Mouse (Mus musculus) hindbrain, postnatal 0 days (tissue): ENCODE data around the gene 1700037C18Rik. TPM values are rescaled to one million over a fixed set of nuclear protein-coding genes. Genes with fewer than 3 reads are reported as not detected.
"Not testable (repeated sequence)": the region's sequence is repeated elsewhere in the genome, so short reads cannot be mapped to it uniquely, and the experiment has no call there.

Experiments used
- ATAC-seq: fragments of 200-750 bp; cut with Nextera tagmentation; 2 replicates; pipeline ENCODE4 v1.8.0; 2017; ENCODE audit warnings: mild to moderate bottlenecking, moderate TSS enrichment, moderate library complexity
- DNase-seq: peaks from one replicate; pipeline ENCODE4 v3.0.0-alpha.2; 2015; ENCODE audit warnings: low spot score
- H3K27ac ChIP-seq: fragments of 300-500 bp; sonication (generic); 2 replicates; pipeline ENCODE4 v1.5.1; 2014; ENCODE audit warnings: mild to moderate bottlenecking
- H3K27me3 ChIP-seq: fragments of 300-500 bp; sonication (generic); 2 replicates; pipeline ENCODE4 v1.6.1; 2014; ENCODE audit warnings: low read length, mixed read lengths; ENCODE audit not compliant: insufficient read depth
- H3K36me3 ChIP-seq: fragments of 300-500 bp; sonication (generic); 2 replicates; pipeline ENCODE4 v1.6.1; 2014; ENCODE audit warnings: low read length, mixed read lengths; ENCODE audit not compliant: insufficient read depth
- H3K4me1 ChIP-seq: fragments of 300-500 bp; sonication (generic); 2 replicates; pipeline ENCODE4 v1.6.1; 2014; ENCODE audit warnings: antibody characterized with exemption, low read length, mixed read lengths; ENCODE audit not compliant: insufficient read depth
- H3K4me2 ChIP-seq: fragments of 300-500 bp; sonication (generic); 2 replicates; pipeline ENCODE4 v1.6.1; 2014; ENCODE audit warnings: low read depth, mild to moderate bottlenecking, low read length, moderate library complexity, mixed read lengths
- H3K4me3 ChIP-seq: fragments of 300-500 bp; sonication (generic); 2 replicates; pipeline ENCODE4 v1.5.1; 2014; ENCODE audit warnings: low read length
- H3K9ac ChIP-seq: fragments of 300-500 bp; sonication (generic); replicated peaks from 2 replicates; pipeline ENCODE4 v1.6.1; 2014; ENCODE audit warnings: mild to moderate bottlenecking, low read length, moderate library complexity, mixed read lengths
- H3K9me3 ChIP-seq: fragments of 300-500 bp; sonication (generic); 2 replicates; pipeline ENCODE4 v1.6.1; 2016; ENCODE audit warnings: low read length, mixed read lengths
- CTCF ChIP-seq: IDR thresholded peaks from 2 replicates; pipeline ENCODE4 v1.5.1; 2016; ENCODE audit warnings: antibody characterized with exemption, control low read depth, low read depth
- WGBS: fragments of 180-500 bp; shearing (Covaris S2); extraction: QIAGEN DNeasy Blood & Tissue Kit; methylation state at CpG from one replicate; pipeline ENCODE4 v1.1.7; 2014; 5-methylcytosine and 5-hydroxymethylcytosine counted together
- microRNA-seq, 2 experiments: library from miRNA; unstranded; fragments of <30 nt; microRNA quantifications; one replicate each; pipeline ENCODE4; 2016
- polyA plus RNA-seq: library from polyadenylated mRNA; unstranded; fragments of >200 nt; fragmentation: Nextera tagmentation; extraction: Ambion mirVana; gene quantifications from 2 replicates; pipeline ENCODE4 v1.2.1, GENCODE M21; 2015
- total RNA-seq: library from RNA; depleted of rRNA; stranded (reverse); fragments of >200 nt; gene quantifications from 2 replicates; pipeline ENCODE4 v1.2.3, GENCODE M21; 2014; rRNA removed

Gene 1700037C18Rik
- total and polyA plus RNA-seq, 2 experiments from 2014 or later, result 7.9 to 12.7 TPM

DNA sequence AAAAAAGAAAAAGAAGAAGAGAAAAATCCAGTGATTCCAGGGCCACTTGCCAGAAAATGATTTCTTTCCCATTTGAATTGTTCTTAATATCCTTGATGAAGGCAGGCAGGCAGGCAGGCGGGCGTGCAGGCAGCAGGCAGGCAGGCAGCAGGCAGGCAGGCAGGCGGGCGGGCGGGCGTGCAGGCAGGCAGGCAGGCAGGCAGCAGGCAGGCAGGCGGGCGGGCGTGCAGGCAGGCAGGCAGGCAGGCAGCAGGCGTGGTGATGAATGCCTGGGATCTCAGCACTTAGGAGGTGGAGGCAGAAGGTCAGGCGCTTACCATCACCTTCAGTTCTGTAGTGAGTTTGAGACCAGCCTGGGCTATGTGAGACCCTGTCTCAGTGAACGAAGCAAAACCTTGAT lies 55.9 kb downstream of the 1700037C18Rik start:
- DNase-seq (no peak), ATAC-seq (no peak)
- no peak overlapping the region for H3K27ac ChIP-seq
- no peaks in the 10 kb centered on the region for H3K36me3 ChIP-seq
- H3K9me3 ChIP-seq, result no peaks in the 10 kb centered on the region
- TF ChIP-seq CTCF, result no peak
- H3K27me3 ChIP-seq, result no peaks in the 10 kb centered on the region
- no peaks in the 10 kb centered on the region for H3K4me1 ChIP-seq
- H3K4me2 ChIP-seq, result no peak overlapping the region
- no peak overlapping the region for H3K9ac ChIP-seq
- WGBS, result 43% methylated on average over 11 of the region's 12 CpGs
- no peak overlapping the region for H3K4me3 ChIP-seq

DNA sequence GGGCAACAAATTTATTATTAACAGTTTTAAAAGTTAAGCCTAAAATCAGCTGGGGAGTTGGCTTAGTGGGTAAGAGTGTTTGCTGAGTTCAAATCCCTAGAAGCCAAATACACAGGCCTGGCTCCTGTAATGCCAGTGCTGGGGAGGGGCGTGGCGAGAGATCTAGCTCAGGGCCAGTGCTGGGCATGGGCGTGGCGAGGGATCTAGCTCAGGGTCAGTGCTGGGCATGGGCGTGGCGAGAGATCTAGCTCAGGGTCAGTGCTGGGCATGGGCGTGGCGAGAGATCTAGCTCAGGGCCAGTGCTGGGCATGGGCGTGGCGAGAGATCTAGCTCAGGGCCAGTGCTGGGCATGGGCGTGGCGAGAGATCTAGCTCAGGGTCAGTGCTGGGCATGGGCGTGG lies 57.2 kb downstream of the 1700037C18Rik start:
- not testable (repeated sequence) for H3K9me3 ChIP-seq, H3K4me1 ChIP-seq, H3K4me2 ChIP-seq, H3K9ac ChIP-seq, H3K4me3 ChIP-seq, H3K27ac ChIP-seq, ATAC-seq, H3K27me3 ChIP-seq, H3K36me3 ChIP-seq, DNase-seq
- WGBS, result 87% methylated on average over 13 of the region's 13 CpGs

DNA sequence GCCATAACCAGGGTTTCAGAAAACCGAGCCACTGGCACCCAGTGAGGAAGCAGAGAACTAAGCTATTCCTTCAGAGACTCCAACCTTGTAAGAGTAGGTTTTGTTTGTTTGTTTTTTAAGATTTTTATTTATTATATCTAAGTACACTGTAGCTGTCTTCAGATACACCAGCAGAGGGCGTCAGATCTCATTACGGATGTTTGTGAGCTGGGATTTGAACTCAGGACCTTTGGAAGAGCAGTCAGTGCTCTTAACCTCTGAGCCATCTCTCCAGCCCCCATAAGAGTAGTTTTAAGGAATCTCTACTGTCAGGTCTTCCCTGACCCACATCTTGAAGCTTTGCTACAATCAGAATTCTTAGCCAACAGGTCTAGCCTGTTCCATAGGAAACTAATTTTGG lies 60.1 kb downstream of the 1700037C18Rik start:
- Histone ChIP-seq H3K9me3 (no peaks in the 10 kb centered on the region), H3K4me3 (no peak overlapping the region), H3K27ac (no peak overlapping the region), H3K36me3 (no peaks in the 10 kb centered on the region), H3K27me3 (no peaks in the 10 kb centered on the region), H3K4me2 (0 out of 2 replicates have a peak overlapping the region, but pooled peaks have one; percentile 78), H3K9ac (no peak overlapping the region), H3K4me1 (no peaks in the 10 kb centered on the region)
- DNase-seq (no peak), ATAC-seq (no peak)
- peak; percentile 24; the same call in 1 of the 2 replicates for TF ChIP-seq CTCF
- WGBS, result 72% methylated on average over 3 of the region's 3 CpGs

DNA sequence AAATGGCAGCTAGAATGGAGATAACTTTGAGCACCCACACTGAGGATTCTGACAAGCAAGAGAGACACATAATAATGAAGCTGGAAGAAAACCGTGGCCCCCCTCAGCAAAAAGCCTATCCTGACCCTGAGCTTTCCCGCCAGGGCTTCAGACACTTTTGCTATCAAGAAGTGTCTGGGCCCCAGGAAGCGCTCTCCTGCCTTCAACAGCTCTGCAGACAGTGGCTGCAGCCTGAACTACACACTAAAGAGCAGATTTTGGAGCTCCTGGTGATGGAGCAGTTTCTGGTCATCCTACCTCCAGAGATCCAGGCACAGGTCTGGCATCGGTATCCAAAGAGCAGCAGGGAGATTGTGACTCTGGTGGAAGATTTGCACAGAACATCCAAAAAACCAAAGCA lies 60.6 kb downstream of the 1700037C18Rik start:
- no peak overlapping the region for H3K27ac ChIP-seq
- peak overlapping the region; percentile 59; the same call in 1 of the 2 replicates for H3K9ac ChIP-seq
- peak overlapping the region; percentile 72 for H3K4me3 ChIP-seq
- H3K27me3 ChIP-seq, result no peaks in the 10 kb centered on the region
- 0 out of 2 replicates have a peak, but pooled peaks cover 1% of the 10 kb centered on the region for H3K4me1 ChIP-seq
- H3K4me2 ChIP-seq, result peak overlapping the region; percentile 78
- ATAC-seq, result no peak
- no peaks in the 10 kb centered on the region for H3K36me3 ChIP-seq
- 68% methylated on average over 4 of the region's 4 CpGs for WGBS
- H3K9me3 ChIP-seq, result no peaks in the 10 kb centered on the region
- TF ChIP-seq CTCF, result no peak; the same call in 1 of the 2 replicates
- no peak for DNase-seq

DNA sequence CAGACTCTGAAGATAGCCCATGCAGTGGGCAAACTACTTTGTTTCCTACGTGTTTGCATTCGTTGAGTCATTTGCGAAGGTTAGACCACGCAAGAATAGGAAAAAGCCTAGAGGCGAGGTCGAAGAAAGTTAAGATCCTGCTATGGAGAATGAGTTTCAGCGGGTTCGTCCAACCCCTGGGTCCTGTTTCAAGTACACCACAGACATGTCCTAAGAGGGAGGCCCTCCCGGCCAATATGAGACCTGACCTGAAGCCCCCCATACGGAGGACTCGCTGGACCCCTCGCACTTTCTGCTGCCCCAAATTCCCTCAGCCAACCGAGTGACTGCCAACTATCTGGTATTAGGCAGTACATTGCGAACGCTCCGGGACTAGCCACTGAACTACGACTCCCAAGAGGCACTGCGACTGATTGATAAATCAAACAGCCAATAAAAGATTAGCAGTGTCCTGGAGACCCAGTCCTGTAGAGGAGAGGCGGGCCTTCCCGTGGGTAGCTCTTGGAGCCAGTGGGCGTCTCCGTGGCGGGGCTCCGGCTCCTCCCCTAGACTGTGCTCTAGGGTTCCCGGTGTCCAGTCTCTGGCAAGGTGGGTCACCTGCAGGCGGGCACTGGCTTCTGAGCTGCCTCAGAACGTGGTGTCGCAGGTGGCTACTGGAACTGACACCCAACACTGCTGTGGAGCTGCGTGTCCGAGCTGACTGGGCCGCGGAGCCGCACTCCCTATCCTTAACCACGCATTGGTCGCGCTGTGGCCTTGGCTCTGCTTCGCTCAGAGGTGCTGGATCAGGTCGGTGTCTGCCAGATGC lies 61.6 kb downstream of the 1700037C18Rik start, which contains the start of gene Zfp174:
TSS of gene Zfp174 (plus strand) at position 558 of the 808 bp plus-strand sequence.
- Histone ChIP-seq H3K36me3 (no peaks in the 10 kb centered on the region), H3K27ac (0 out of 2 replicates have a peak within 1 kb of the TSS, but pooled peaks have one; percentile 41), H3K4me2 (peak within 1 kb of the TSS; percentile 78), H3K4me1 (0 out of 2 replicates have a peak, but pooled peaks cover 2% of the 10 kb centered on the region), H3K9ac (peak within 1 kb of the TSS; percentile 59), H3K9me3 (no peaks in the 10 kb centered on the region), H3K27me3 (no peaks in the 10 kb centered on the region), H3K4me3 (peak within 1 kb of the TSS; percentile 72)
- ATAC-seq (peak; percentile 99), DNase-seq (peak; percentile 98)
- 3% methylated on average over 38 of the region's 38 CpGs for WGBS
- peak; percentile 39 for TF ChIP-seq CTCF

Small RNA genes within 50 kb of the gene (microRNA-seq; reads per million reads assigned to microRNA genes)
- 0 reads per million in 2 experiments for gene Gm23493

Other genes with a start within 250 kb of the 1700037C18Rik start
- not detected in 2 replicates for gene Mefv, start 190.6 kb downstream of the 1700037C18Rik start, total RNA-seq
- not detected in 2 replicates for gene Mefv, start 190.6 kb downstream of the 1700037C18Rik start, polyA plus RNA-seq
- 22.7 and 22.9 TPM in 2 replicates for gene Zfp263, start 164.6 kb downstream of the 1700037C18Rik start, total RNA-seq
- gene Zfp263, start 164.6 kb downstream of the 1700037C18Rik start, polyA plus RNA-seq, result 33.1 and 33.5 TPM in 2 replicates
- gene Olfr15, start 77.8 kb downstream of the 1700037C18Rik start, total RNA-seq, result not detected in 2 replicates
- gene Olfr15, start 77.8 kb downstream of the 1700037C18Rik start, polyA plus RNA-seq, result not detected in 2 replicates
- gene Zfp174, start 61.4 kb downstream of the 1700037C18Rik start, total RNA-seq, result 3.4 and 3.6 TPM in 2 replicates
- 1.2 and 1.3 TPM in 2 replicates for gene Zfp174, start 61.4 kb downstream of the 1700037C18Rik start, polyA plus RNA-seq
- gene Naa60, start 36.3 kb downstream of the 1700037C18Rik start, total RNA-seq, result 76.7 and 89.6 TPM in 2 replicates
- gene Naa60, start 36.3 kb downstream of the 1700037C18Rik start, polyA plus RNA-seq, result 85.7 and 91.6 TPM in 2 replicates
- gene Zfp597, start 24.1 kb downstream of the 1700037C18Rik start, total RNA-seq, result 21.4 and 24.4 TPM in 2 replicates
- 10.0 and 11.9 TPM in 2 replicates for gene Zfp597, start 24.1 kb downstream of the 1700037C18Rik start, polyA plus RNA-seq
- 2.9 and 10.9 TPM in 2 replicates for gene Gm20695, start 24.0 kb downstream of the 1700037C18Rik start, total RNA-seq
- 1.0 and 3.2 TPM in 2 replicates for gene Gm20695, start 24.0 kb downstream of the 1700037C18Rik start, polyA plus RNA-seq
- gene Cluap1, start 112 bp upstream of the 1700037C18Rik start, total RNA-seq, result 11.8 and 14.4 TPM in 2 replicates
- gene Cluap1, start 112 bp upstream of the 1700037C18Rik start, polyA plus RNA-seq, result 42.3 and 42.6 TPM in 2 replicates
- 0.93 and 1.3 TPM in 2 replicates for gene Nlrc3, start 67.9 kb upstream of the 1700037C18Rik start, total RNA-seq
- 0.61 and 0.63 TPM in 2 replicates for gene Nlrc3, start 67.9 kb upstream of the 1700037C18Rik start, polyA plus RNA-seq
- gene Slx4, start 95.1 kb upstream of the 1700037C18Rik start, total RNA-seq, result 28.1 and 35.9 TPM in 2 replicates
- gene Slx4, start 95.1 kb upstream of the 1700037C18Rik start, polyA plus RNA-seq, result 15.1 and 15.4 TPM in 2 replicates
- 0.31 TPM in 1 of 2 replicates, not detected in the other for gene Dnase1, start 128.3 kb upstream of the 1700037C18Rik start, total RNA-seq
- 2.0 and 2.3 TPM in 2 replicates for gene Dnase1, start 128.3 kb upstream of the 1700037C18Rik start, polyA plus RNA-seq
- gene Trap1, start 169.1 kb upstream of the 1700037C18Rik start, total RNA-seq, result 41.2 and 42.6 TPM in 2 replicates
- gene Trap1, start 169.1 kb upstream of the 1700037C18Rik start, polyA plus RNA-seq, result 51.2 and 52.1 TPM in 2 replicates